Mouse (Mus musculus) heart, embryonic 14.5 days (tissue): Measurements from ENCODE around the gene Blm. TPM values are rescaled to one million over a fixed set of nuclear protein-coding genes. Genes with fewer than 3 reads are reported as not detected.

Experiments
- ATAC-seq: fragments of 200-750 bp; cut with Nextera tagmentation; 2 replicates; pipeline ENCODE4 v1.8.0; 2017; ENCODE audit warnings: low read depth, moderate TSS enrichment; ENCODE audit not compliant: insufficient number of reproducible peaks, insufficient read depth, low FRiP score
- H3K27ac ChIP-seq, 2 experiments: fragments of 200-500 bp in 1 of 2; fragments of 300-500 bp in 1 of 2; sonication (generic) in 1 of 2; replicated peaks in 1 of 2; 2 replicates each; pipeline ENCODE4 v1.5.1; 2012 to 2014; ENCODE audit warnings: low read depth in 2 of 2, low read length in 2 of 2, control low read depth in 1 of 2, mild to moderate bottlenecking in 1 of 2, mixed read lengths in 1 of 2; ENCODE audit not compliant: control insufficient read depth in 1 of 2, insufficient read depth in 1 of 2
- H3K27me3 ChIP-seq: fragments of 300-500 bp; sonication (generic); 2 replicates; pipeline ENCODE4 v1.6.1; 2014; ENCODE audit warnings: mild to moderate bottlenecking, low read length, control low read depth; ENCODE audit not compliant: control insufficient read depth, insufficient read depth
- H3K36me3 ChIP-seq: fragments of 300-500 bp; sonication (generic); 2 replicates; pipeline ENCODE4 v1.6.1; 2014; ENCODE audit warnings: mild to moderate bottlenecking, control low read depth, low read length, mixed read lengths; ENCODE audit not compliant: control insufficient read depth, insufficient read depth
- H3K4me1 ChIP-seq, 2 experiments: fragments of 200-500 bp in 1 of 2; fragments of 300-500 bp in 1 of 2; sonication (generic) in 1 of 2; 2 replicates each; pipeline ENCODE4 v1.6.1; 2012 to 2014; ENCODE audit warnings: low read length in 2 of 2, control low read depth in 1 of 2, mixed read lengths in 1 of 2; ENCODE audit not compliant: control insufficient read depth in 2 of 2, insufficient read depth in 2 of 2
- H3K4me2 ChIP-seq: fragments of 300-500 bp; sonication (generic); 2 replicates; pipeline ENCODE4 v1.6.1; 2014; ENCODE audit warnings: mild to moderate bottlenecking, low read length
- H3K4me3 ChIP-seq, 2 experiments: fragments of 200-500 bp in 1 of 2; fragments of 300-500 bp in 1 of 2; sonication (generic) in 1 of 2; 2 replicates each; pipeline ENCODE4 v1.5.1; 2012 to 2014; ENCODE audit warnings: low read length in 2 of 2, mild to moderate bottlenecking in 2 of 2, control low read depth in 1 of 2, low read depth in 1 of 2, moderate library complexity in 1 of 2; ENCODE audit not compliant: control insufficient read depth in 1 of 2, insufficient read depth in 1 of 2
- H3K9ac ChIP-seq: fragments of 300-500 bp; sonication (generic); 2 replicates; pipeline ENCODE4 v1.6.1; 2014; ENCODE audit warnings: mild to moderate bottlenecking, low read length
- H3K9me3 ChIP-seq: fragments of 300-500 bp; sonication (generic); 2 replicates; pipeline ENCODE4 v1.6.1; 2016; ENCODE audit warnings: low read length, control low read depth; ENCODE audit not compliant: control insufficient read depth
- WGBS: fragments of 180-500 bp; shearing (Covaris S2); extraction: QIAGEN DNeasy Blood & Tissue Kit; methylation state at CpG from one replicate; pipeline ENCODE4 v1.1.7; 2014; 5-methylcytosine and 5-hydroxymethylcytosine counted together
- polyA plus RNA-seq: library from polyadenylated mRNA; unstranded; fragments of >200 nt; fragmentation: Nextera tagmentation; extraction: Ambion mirVana; gene quantifications from 2 replicates; pipeline ENCODE4 v1.2.1, GENCODE M21; 2014

Gene Blm
- polyA plus RNA-seq, 1 experiment from 2014 or later, result 16.5 TPM

DNA sequence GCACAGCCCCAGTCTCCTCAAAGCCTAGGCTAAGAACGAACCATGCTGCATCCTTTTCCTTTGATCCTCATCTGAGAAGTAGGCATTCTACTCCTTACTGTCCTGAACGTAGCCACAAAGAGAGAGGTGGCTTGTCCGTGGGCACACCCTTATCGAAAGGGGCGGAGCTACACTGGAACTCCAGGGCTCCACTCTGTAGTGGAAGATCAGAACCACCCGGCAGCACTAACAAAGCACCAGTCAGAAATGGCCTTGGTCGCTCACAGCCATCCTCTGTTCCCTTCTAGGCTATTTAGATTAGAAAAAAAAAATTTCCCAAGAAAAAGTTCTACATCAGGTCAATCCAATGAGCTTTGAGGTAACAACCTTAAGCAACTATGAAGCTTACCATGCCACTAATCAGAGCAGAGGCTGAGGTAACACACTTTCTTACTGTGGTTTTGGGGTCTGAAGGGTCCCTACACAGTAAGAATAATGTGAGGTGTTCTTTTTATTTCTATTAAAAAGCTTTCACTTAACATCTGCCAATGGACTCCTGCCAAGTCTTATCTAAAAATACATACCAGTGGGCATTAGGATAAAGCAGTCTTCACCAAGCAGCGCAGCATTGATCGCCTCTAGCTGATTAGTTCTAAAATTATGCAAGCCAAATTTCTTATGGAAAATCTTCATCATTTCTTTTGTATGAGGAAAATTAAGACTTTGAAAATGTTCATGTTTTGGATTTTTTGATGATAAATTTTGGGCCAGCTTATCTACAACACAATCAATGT, 35.5 kb downstream of the Blm start:
- Histone ChIP-seq H3K36me3 (peaks cover 52% of the 10 kb centered on the region), H3K9me3 (no peaks in the 10 kb centered on the region), H3K4me3 (no peak overlapping the region), H3K9ac (no peak overlapping the region), H3K27me3 (no peaks in the 10 kb centered on the region), H3K4me2 (no peak overlapping the region; the same call in 1 of the 2 replicates), H3K4me1 (peaks cover 2 to 28% of the 10 kb centered on the region in 2 experiments), H3K27ac (peak overlapping the region; percentile 2 to 37; a peak in 2 of 4 replicates)
- no peak for ATAC-seq
- WGBS, result 66% methylated on average over 9 of the region's 9 CpGs

- ATAC-seq, result no peak
- Histone ChIP-seq H3K36me3 (peaks cover 51% of the 10 kb centered on the region), H3K9me3 (no peaks in the 10 kb centered on the region), H3K9ac (no peak overlapping the region), H3K27ac (no peak overlapping the region), H3K27me3 (no peaks in the 10 kb centered on the region), H3K4me2 (no peak overlapping the region), H3K4me1 (peaks cover 2 to 24% of the 10 kb centered on the region in 2 experiments; a peak in 3 of 4 replicates), H3K4me3 (no peak overlapping the region)
- WGBS, result 88% methylated on average over 3 of the region's 3 CpGs
These were observed 38.3 kb downstream of the Blm start for GRCm38 (mm10) chr7:80496656-80497055.

GRCm38 (mm10) chr7:80495210-80495609, 39.7 kb downstream of the Blm start:
- peaks cover 2 to 16% of the 10 kb centered on the region in 2 experiments; a peak in 3 of 4 replicates for H3K4me1 ChIP-seq
- no peaks in the 10 kb centered on the region for H3K27me3 ChIP-seq
- H3K4me2 ChIP-seq, result no peak overlapping the region
- H3K27ac ChIP-seq, result no peak overlapping the region
- WGBS, result 64% methylated on average over 6 of the region's 6 CpGs
- peaks cover 61% of the 10 kb centered on the region for H3K36me3 ChIP-seq
- no peak overlapping the region for H3K9ac ChIP-seq
- no peaks in the 10 kb centered on the region for H3K9me3 ChIP-seq
- ATAC-seq, result no peak
- H3K4me3 ChIP-seq, result no peak overlapping the region

DNA sequence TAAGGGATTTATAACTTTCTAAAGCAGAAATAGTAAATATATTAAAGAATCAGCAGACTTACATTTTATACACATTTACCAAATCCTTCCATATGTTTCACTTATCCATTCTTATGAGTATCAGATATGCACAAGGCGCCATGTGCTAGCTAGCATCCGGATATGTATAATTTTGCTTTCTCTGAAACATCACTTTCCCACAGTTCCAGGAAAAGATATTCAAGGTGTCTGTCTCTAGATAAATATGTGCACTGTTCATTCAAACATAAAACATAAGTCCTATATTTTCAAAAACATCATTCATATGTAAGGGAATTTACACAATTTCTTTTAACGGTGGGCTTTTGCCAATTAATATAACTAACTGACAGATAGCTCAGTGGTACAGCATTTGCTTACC, 42.9 kb downstream of the Blm start:
- Histone ChIP-seq H3K9ac (no peak overlapping the region), H3K4me2 (no peak overlapping the region), H3K36me3 (peaks cover 61% of the 10 kb centered on the region), H3K27me3 (no peaks in the 10 kb centered on the region), H3K4me1 (no peaks in the 10 kb centered on the region), H3K4me3 (no peak overlapping the region), H3K9me3 (no peaks in the 10 kb centered on the region), H3K27ac (no peak overlapping the region)
- WGBS, result 95% methylated on average over 3 of the region's 3 CpGs
- ATAC-seq, result no peak

- H3K4me1 ChIP-seq, result no peaks in the 10 kb centered on the region
- H3K9me3 ChIP-seq, result no peaks in the 10 kb centered on the region
- H3K27ac ChIP-seq, result no peak overlapping the region
- no peak overlapping the region for H3K4me3 ChIP-seq
- peaks cover 54% of the 10 kb centered on the region for H3K36me3 ChIP-seq
- no peak overlapping the region for H3K4me2 ChIP-seq
- 79% methylated on average over 3 of the region's 3 CpGs for WGBS
- H3K9ac ChIP-seq, result no peak overlapping the region
- no peaks in the 10 kb centered on the region for H3K27me3 ChIP-seq
- no peak for ATAC-seq
These were observed 43.8 kb downstream of the Blm start for GRCm38 (mm10) chr7:80491086-80491485.

DNA sequence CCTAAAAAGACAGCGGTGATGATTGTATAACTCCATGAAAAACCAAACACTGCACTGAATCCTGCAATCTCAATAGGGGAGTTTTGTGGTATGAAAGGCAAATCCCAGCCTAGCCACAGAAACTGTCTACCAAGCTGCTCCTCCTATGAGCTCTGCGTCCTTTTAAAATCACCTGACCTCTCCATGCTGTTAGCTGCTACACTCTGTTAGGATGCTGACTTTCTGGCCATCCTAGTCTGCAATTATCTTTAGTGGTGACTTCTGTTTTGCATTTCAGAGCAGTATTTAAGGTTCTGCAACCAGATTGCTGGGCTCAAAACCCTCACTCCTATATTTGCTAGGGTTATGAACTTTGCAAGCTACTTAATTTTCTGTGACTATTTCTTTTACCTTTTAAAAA, 44.6 kb downstream of the Blm start:
- Histone ChIP-seq H3K4me3 (no peak overlapping the region), H3K36me3 (peaks cover 48% of the 10 kb centered on the region), H3K27ac (no peak overlapping the region), H3K4me2 (no peak overlapping the region), H3K9ac (no peak overlapping the region), H3K27me3 (no peaks in the 10 kb centered on the region), H3K9me3 (no peaks in the 10 kb centered on the region), H3K4me1 (no peaks in the 10 kb centered on the region)
- 95% methylated on average over 2 of the region's 2 CpGs for WGBS
- ATAC-seq, result no peak

- 60% methylated on average over 1 of the region's 1 CpGs for WGBS
- H3K36me3 ChIP-seq, result peaks cover 40% of the 10 kb centered on the region
- no peaks in the 10 kb centered on the region for H3K27me3 ChIP-seq
- no peak overlapping the region for H3K9ac ChIP-seq
- no peak overlapping the region for H3K27ac ChIP-seq
- H3K9me3 ChIP-seq, result no peaks in the 10 kb centered on the region
- ATAC-seq, result no peak
- H3K4me1 ChIP-seq, result no peaks in the 10 kb centered on the region
- no peak overlapping the region for H3K4me2 ChIP-seq
- H3K4me3 ChIP-seq, result no peak overlapping the region
These were observed 45.5 kb downstream of the Blm start for GRCm38 (mm10) chr7:80489445-80489844.

- ATAC-seq, result no peak
- 73% methylated on average over 4 of the region's 4 CpGs for WGBS
- H3K4me3 ChIP-seq, result no peak overlapping the region
- H3K27me3 ChIP-seq, result no peaks in the 10 kb centered on the region
- no peak overlapping the region for H3K4me2 ChIP-seq
- no peak overlapping the region for H3K9ac ChIP-seq
- no peaks in the 10 kb centered on the region for H3K9me3 ChIP-seq
- peaks cover 26% of the 10 kb centered on the region; the same call in 1 of the 2 replicates for H3K36me3 ChIP-seq
- no peaks in the 10 kb centered on the region for H3K4me1 ChIP-seq
- no peak overlapping the region for H3K27ac ChIP-seq
These were observed 47.7 kb downstream of the Blm start for GRCm38 (mm10) chr7:80487239-80487638.
